Mouse (Mus musculus) thymus, adult 2 months (tissue): ENCODE measurements around the gene Gsc.

Source experiments
- CTCF ChIP-seq: fragments of 200-500 bp; IDR thresholded peaks from 2 replicates; pipeline ENCODE4 v1.5.1; 2012; ENCODE audit warnings: mild to moderate bottlenecking, control low read depth, low read length, moderate library complexity, borderline replicate concordance; ENCODE audit not compliant: control insufficient read depth, poor library complexity, insufficient read depth; ENCODE audit errors: extremely low read depth
- POLR2A ChIP-seq: fragments of 200-500 bp; IDR thresholded peaks from 2 replicates; pipeline ENCODE4 v1.6.1; 2012; ENCODE audit warnings: mild to moderate bottlenecking, low read length, control low read depth, moderate library complexity; ENCODE audit not compliant: control insufficient read depth, poor library complexity, insufficient read depth; ENCODE audit errors: extremely low read depth

GRCm38 (mm10) chr12:104472601-104473424 lies at the start of gene Gsc:
- TF ChIP-seq CTCF (no peak), POLR2A (no peak)
